Mouse (Mus musculus): Measurements from ENCODE around the gene Syt17.

DNA sequence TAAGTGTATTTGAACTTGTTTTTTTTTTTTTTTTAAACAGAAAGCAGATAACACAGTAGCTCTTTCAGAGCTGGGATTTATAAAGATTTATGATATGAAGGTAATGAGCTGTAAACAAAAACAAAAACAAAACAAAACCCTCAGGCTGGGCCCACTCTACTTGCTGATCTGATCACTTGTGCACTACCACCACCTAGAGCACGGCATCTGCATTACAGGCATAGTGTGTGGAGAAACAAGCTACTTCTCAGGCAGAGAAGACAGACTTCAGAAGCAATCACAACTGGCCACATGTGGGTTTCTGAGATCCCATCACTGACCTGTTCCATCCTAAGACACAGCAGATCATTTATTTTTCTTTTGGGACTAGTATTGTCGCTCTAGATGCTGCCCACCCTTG, 38.6 kb downstream of the Syt17 start:
- TF ChIP-seq POLR2A (IDR thresholded peaks at IDR 0.05; ENCODE audit: low read depth, low read length), result no peak
- peak; percentile 27; the same call in 1 of the 2 replicates for TF ChIP-seq CTCF (IDR thresholded peaks at IDR 0.05; ENCODE audit: extremely low read depth, insufficient read depth, insufficient read length, insufficient replicate concordance)
